Mouse (Mus musculus): Measurements from ENCODE around the gene Tmem82.
"Not testable (repeated sequence)": the region's sequence is repeated elsewhere in the genome, so short reads cannot be mapped to it uniquely, and the experiment has no call there.

Gene Tmem82

GRCm38 (mm10) chr4:141581051-141581450, 37.4 kb downstream of the Tmem82 start:
- DNase-seq (ENCODE audit: extremely low spot score, low read depth, low spot score), result no peak

GRCm38 (mm10) chr4:141578833-141579232, 39.6 kb downstream of the Tmem82 start:
- DNase-seq (ENCODE audit: extremely low spot score, low read depth, low spot score), result no peak

- no peak for DNase-seq (ENCODE audit: extremely low spot score, low read depth, low spot score)
Measured at GRCm38 (mm10) chr4:141576877-141577276, 41.6 kb downstream of the Tmem82 start.

- no peak for DNase-seq (ENCODE audit: extremely low spot score, low read depth, low spot score)
Measured at GRCm38 (mm10) chr4:141576404-141576803, 42.0 kb downstream of the Tmem82 start.

GRCm38 (mm10) chr4:141574789-141575702, 43.4 kb downstream of the Tmem82 start:
- DNase-seq (ENCODE audit: extremely low spot score, low read depth, low spot score), result no peak

- no peak for DNase-seq (ENCODE audit: extremely low spot score, low read depth, low spot score)
Measured at GRCm38 (mm10) chr4:141573359-141573966, 45.0 kb downstream of the Tmem82 start.

GRCm38 (mm10) chr4:141572668-141573358, 45.6 kb downstream of the Tmem82 start:
- no peak for DNase-seq (ENCODE audit: extremely low spot score, low read depth, low spot score)

GRCm38 (mm10) chr4:141571934-141572333, 46.5 kb downstream of the Tmem82 start:
- DNase-seq (ENCODE audit: extremely low spot score, low read depth, low spot score), result no peak

- no peak for DNase-seq (ENCODE audit: extremely low spot score, low read depth, low spot score)
Measured at GRCm38 (mm10) chr4:141571337-141571739, 47.1 kb downstream of the Tmem82 start.

GRCm38 (mm10) chr4:141570821-141571220, 47.6 kb downstream of the Tmem82 start:
- no peak for DNase-seq (ENCODE audit: extremely low spot score, low read depth, low spot score)

GRCm38 (mm10) chr4:141570004-141570403, 48.4 kb downstream of the Tmem82 start:
- no peak for DNase-seq (ENCODE audit: extremely low spot score, low read depth, low spot score)

GRCm38 (mm10) chr4:141568966-141569365, 49.5 kb downstream of the Tmem82 start:
- DNase-seq (ENCODE audit: extremely low spot score, low read depth, low spot score), result no peak

GRCm38 (mm10) chr4:141567174-141567573, 51.3 kb downstream of the Tmem82 start:
- not testable (repeated sequence) for DNase-seq (ENCODE audit: extremely low spot score, low read depth, low spot score)

GRCm38 (mm10) chr4:141566187-141566586, 52.2 kb downstream of the Tmem82 start:
- no peak for DNase-seq (ENCODE audit: extremely low spot score, low read depth, low spot score)

- DNase-seq (ENCODE audit: extremely low spot score, low read depth, low spot score), result no peak
Measured at GRCm38 (mm10) chr4:141565325-141565724, 53.1 kb downstream of the Tmem82 start.

- no peak for DNase-seq (ENCODE audit: extremely low spot score, low read depth, low spot score)
Measured at GRCm38 (mm10) chr4:141564660-141565059, 53.8 kb downstream of the Tmem82 start.

- no peak for DNase-seq (ENCODE audit: extremely low spot score, low read depth, low spot score)
Measured at GRCm38 (mm10) chr4:141564209-141564608, 54.2 kb downstream of the Tmem82 start.

All from hindlimb bud, embryonic 11.5 days (tissue).